Mouse (Mus musculus) gastrocnemius, postnatal 10 days (tissue): ENCODE data around the gene Gpr156. TPM values are rescaled to one million over a fixed set of nuclear protein-coding genes. Genes with fewer than 3 reads are reported as not detected.

Experiments used
- total RNA-seq, 2 experiments: library from RNA; stranded (reverse); gene quantifications; 2 replicates each; pipeline ENCODE4 v1.2.3; 2021

The Gpr156 gene
- total RNA-seq, 2 experiments from 2014 or later: 0.90 to 1.1 TPM

Other genes with a start within 250 kb of the Gpr156 start
- 100 to 1,000 TPM; 329 to 424 TPM for gene Fstl1, start 139.6 kb upstream of the Gpr156 start, total RNA-seq
- gene Gm36028, start 55.4 kb upstream of the Gpr156 start, total RNA-seq: under 1 TPM; 0.21 to 0.38 TPM
- gene Lrrc58, start 48.1 kb upstream of the Gpr156 start, total RNA-seq: 10 to 100 TPM; 50.9 to 53.6 TPM
- gene Gsk3b, start 172.5 kb downstream of the Gpr156 start, total RNA-seq: 10 to 100 TPM; 58.8 to 65.8 TPM